Mouse (Mus musculus): ENCODE data around the gene Nod2.

DNA sequence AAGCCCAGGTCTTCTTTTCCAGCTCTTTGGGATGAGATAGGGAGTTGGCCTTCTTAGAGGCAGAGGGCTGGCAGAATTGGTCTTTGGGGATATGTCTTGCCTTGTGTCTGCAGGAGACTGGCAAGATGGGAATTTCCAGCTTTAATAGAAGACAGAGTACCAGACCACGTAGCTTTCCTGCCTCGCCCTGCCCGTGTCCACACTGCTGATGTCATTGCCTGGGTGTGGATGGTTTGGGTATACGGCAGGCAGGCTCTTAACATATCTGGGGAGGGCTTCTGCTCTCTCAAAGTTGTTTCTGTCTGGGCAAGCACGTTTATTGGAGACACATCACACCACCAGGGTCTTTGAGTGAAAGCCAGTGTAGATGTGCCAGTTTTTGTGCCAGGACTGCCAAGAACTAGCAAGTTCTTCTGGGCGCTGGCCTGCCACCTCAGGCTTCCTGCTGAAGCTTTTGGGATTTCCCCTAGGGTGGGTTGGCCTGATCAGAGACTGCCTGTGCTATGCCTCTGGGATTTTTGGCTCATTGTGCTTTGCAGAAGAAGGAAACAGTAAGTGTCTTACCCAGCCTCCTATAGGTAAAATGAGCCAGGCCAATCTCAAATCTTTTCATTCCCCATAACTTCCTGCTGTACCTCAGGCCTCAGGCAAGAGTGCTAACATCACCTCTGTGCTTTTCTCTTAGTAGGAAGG is 3.0 kb downstream of the Nod2 start:
- TF ChIP-seq GATA1 (IDR thresholded peaks at IDR 0.05; ENCODE audit: low read length) (no peak), TAL1 (IDR thresholded peaks at IDR 0.05; ENCODE audit: low read length) (no peak)
